Mouse (Mus musculus) liver, embryonic 14.5 days (tissue): ENCODE results near the gene Gm45808. TPM values are rescaled to one million over a fixed set of nuclear protein-coding genes. Genes with fewer than 3 reads are reported as not detected.
A peak's percentile ranks its signal among the peaks of the same experiment; 100 is the strongest.
"Not testable (repeated sequence)": the region's sequence is repeated elsewhere in the genome, so short reads cannot be mapped to it uniquely, and the experiment has no call there.

ENCODE experiments used
- ATAC-seq: fragments of 200-750 bp; cut with Nextera tagmentation; 2 replicates; pipeline ENCODE4 v1.8.0; 2017; ENCODE audit warnings: moderate number of reproducible peaks, mild to moderate bottlenecking, moderate library complexity; ENCODE audit not compliant: insufficient read depth
- DNase-seq, 3 experiments: peaks; one replicate each; pipeline ENCODE4 v3.0.0-alpha.2; 2012 to 2013; ENCODE audit warnings: low read depth in 3 of 3, low spot score in 3 of 3
- H3K27ac ChIP-seq: fragments of 300-500 bp; sonication (generic); 2 replicates; pipeline ENCODE4 v1.5.1; 2014; ENCODE audit warnings: moderate library complexity, mild to moderate bottlenecking, control low read depth, inconsistent platforms
- H3K27me3 ChIP-seq: fragments of 300-500 bp; sonication (generic); 2 replicates; pipeline ENCODE4 v1.6.1; 2014; ENCODE audit warnings: mild to moderate bottlenecking, low read length, moderate library complexity; ENCODE audit not compliant: control insufficient read depth, insufficient read depth
- H3K36me3 ChIP-seq: fragments of 300-500 bp; sonication (generic); replicated peaks from 2 replicates; pipeline ENCODE4 v1.6.1; 2014; ENCODE audit warnings: low read depth; ENCODE audit not compliant: control insufficient read depth, insufficient read depth
- H3K4me1 ChIP-seq, 2 experiments: fragments of 200-500 bp in 1 of 2; fragments of 300-500 bp in 1 of 2; sonication (generic) in 1 of 2; replicated peaks; 2 replicates each; pipeline ENCODE4 v1.6.1; 2012 to 2014; ENCODE audit warnings: antibody characterized with exemption in 1 of 2, inconsistent platforms in 1 of 2, low read length in 1 of 2; ENCODE audit not compliant: control insufficient read depth in 2 of 2, insufficient read depth in 2 of 2
- H3K4me2 ChIP-seq: fragments of 300-500 bp; sonication (generic); 2 replicates; pipeline ENCODE4 v1.6.1; 2014; ENCODE audit warnings: low read depth, mild to moderate bottlenecking, control low read depth, moderate library complexity
- H3K4me3 ChIP-seq, 2 experiments: fragments of 200-500 bp in 1 of 2; fragments of 300-500 bp in 1 of 2; sonication (generic) in 1 of 2; 2 replicates each; pipeline ENCODE4 v1.5.1; 2012 to 2014; ENCODE audit warnings: low read depth in 2 of 2, low read length in 2 of 2, mild to moderate bottlenecking in 2 of 2, control low read depth in 1 of 2, inconsistent platforms in 1 of 2, moderate library complexity in 1 of 2; ENCODE audit not compliant: insufficient read depth in 1 of 2
- H3K9ac ChIP-seq: fragments of 300-500 bp; sonication (generic); replicated peaks from 2 replicates; pipeline ENCODE4 v1.6.1; 2014; ENCODE audit warnings: mild to moderate bottlenecking, control low read depth, moderate library complexity
- H3K9me3 ChIP-seq: fragments of 300-500 bp; sonication (generic); 2 replicates; pipeline ENCODE4 v1.6.1; 2016; ENCODE audit warnings: low read length, mixed read lengths; ENCODE audit not compliant: control insufficient read depth
- CTCF ChIP-seq: IDR thresholded peaks from 2 replicates; pipeline ENCODE4 v1.5.1; 2016; ENCODE audit warnings: antibody characterized with exemption, low read depth, control low read depth
- EP300 ChIP-seq: IDR thresholded peaks from 2 replicates; pipeline ENCODE4 v1.6.1; 2016; ENCODE audit warnings: antibody characterized with exemption, low read depth
- WGBS: fragments of 180-500 bp; shearing (Covaris S2); extraction: QIAGEN DNeasy Blood & Tissue Kit; methylation state at CpG from one replicate; pipeline ENCODE4 v1.1.7; 2014; ENCODE audit not compliant: insufficient replicate concordance; 5-methylcytosine and 5-hydroxymethylcytosine counted together
- polyA plus RNA-seq, 2 experiments: library from polyadenylated mRNA; depleted of rRNA in 1 of 2; stranded (reverse) in 1 of 2; unstranded in 1 of 2; fragments of >200 nt; fragmentation: Nextera tagmentation in 1 of 2; extraction: Ambion mirVana in 1 of 2; gene quantifications; 2 replicates each; pipeline versions ENCODE4 v1.2.1 to v1.2.3; 2012 to 2014

Gm45808 gene
- polyA plus RNA-seq, 2 experiments, result not detected

DNA sequence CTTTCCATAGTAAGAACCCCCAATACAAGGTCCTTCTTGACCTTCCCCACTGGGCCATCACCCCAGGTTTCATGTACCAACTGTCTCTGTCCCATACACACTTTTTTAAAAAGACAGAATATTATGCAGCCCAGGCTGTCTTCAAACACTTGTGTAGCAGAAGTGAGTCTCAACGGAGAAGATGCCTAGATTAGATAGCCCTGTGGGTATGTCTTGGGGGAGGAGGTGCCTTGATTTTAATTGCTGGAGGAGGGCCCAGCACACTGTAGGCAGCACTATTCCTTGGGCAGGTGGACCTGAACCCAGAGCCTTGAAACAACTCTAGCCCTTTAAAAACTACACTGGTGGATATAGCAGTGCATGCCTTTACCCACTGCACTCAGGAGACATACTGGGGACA, 4.4 kb downstream of the Gm45808 start:
- Histone ChIP-seq H3K27me3 (no peaks in the 10 kb centered on the region), H3K4me1 (peaks cover 10 to 20% of the 10 kb centered on the region in 2 experiments; a peak in 3 of 4 replicates), H3K36me3 (no peaks in the 10 kb centered on the region), H3K4me2 (no peak overlapping the region), H3K4me3 (no peak overlapping the region), H3K27ac (no peak overlapping the region), H3K9ac (no peak overlapping the region), H3K9me3 (no peaks in the 10 kb centered on the region)
- no peak for DNase-seq
- WGBS, result 9% methylated on average over 1 of the region's 1 CpGs
- TF ChIP-seq EP300 (no peak), CTCF (no peak)
- no peak for ATAC-seq

DNA sequence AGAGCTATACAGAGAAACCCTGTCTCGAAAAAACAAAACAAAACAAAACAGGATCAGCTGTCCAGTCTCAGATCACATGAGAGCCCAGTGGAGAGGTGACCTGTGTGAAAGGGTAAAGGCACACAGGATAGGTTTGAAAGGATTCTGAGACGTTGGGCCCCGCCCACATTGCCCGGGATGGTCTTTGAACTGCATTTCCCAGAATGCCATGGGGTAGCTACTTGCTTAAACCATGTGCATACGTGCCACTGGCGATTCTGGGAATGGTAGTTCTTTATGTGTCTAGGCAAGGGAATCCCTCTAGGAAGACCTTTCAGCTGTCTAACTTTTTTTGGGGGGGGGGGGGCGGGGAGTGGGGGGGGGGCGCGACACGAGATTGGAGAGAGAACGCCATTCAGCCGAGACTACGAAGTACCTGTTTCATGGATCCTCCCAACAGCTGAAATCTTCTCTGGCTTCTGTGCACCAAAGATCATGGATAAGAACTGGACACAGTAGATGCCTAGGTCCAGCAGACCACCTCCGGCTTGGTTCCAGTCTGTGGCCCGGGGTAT, 5.2 kb downstream of the Gm45808 start, which contains the start of gene Tulp2:
TSS of gene Tulp2 (plus strand) at position 504 of the 554 bp plus-strand sequence.
- Histone ChIP-seq H3K4me3 (no peak within 1 kb of the TSS), H3K36me3 (no peaks in the 10 kb centered on the region), H3K9me3 (no peaks in the 10 kb centered on the region), H3K4me1 (peaks cover 7 to 15% of the 10 kb centered on the region in 2 experiments; a peak in 3 of 4 replicates), H3K9ac (no peak within 1 kb of the TSS), H3K27ac (no peak within 1 kb of the TSS), H3K27me3 (no peaks in the 10 kb centered on the region), H3K4me2 (no peak within 1 kb of the TSS)
- peak; percentile 72 for ATAC-seq
- DNase-seq, result peak in 1 of 3 experiments; percentile 51
- no peak for TF ChIP-seq EP300
- TF ChIP-seq CTCF, result no peak
- 34% methylated on average over 15 of the region's 15 CpGs for WGBS

DNA sequence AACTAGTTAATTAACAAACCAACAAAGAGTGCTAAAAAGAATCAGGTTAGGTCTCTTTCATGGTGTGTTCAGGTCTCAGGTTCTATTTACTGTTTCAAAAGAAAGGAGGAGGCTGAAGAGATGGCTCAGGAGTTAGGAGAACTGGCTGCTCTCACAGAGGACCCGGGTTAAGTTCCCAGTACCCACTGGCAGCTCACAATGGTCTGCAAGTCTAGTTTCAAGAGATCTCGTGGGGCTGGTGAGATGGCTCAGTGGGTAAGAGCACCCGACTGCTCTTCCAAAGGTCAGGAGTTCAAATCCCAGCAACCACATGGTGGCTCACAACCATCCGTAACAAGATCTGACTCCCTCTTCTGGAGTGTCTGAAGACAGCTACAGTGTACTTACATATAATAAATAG, 6.3 kb downstream of the Gm45808 start:
- H3K9ac ChIP-seq, H3K4me2 ChIP-seq, H3K27me3 ChIP-seq, ATAC-seq, H3K36me3 ChIP-seq, H3K27ac ChIP-seq, H3K4me3 ChIP-seq, DNase-seq, H3K9me3 ChIP-seq: not testable (repeated sequence)
- H3K4me1 ChIP-seq, result peaks cover 7 to 17% of the 10 kb centered on the region in 2 experiments
- 66% methylated on average over 3 of the region's 4 CpGs for WGBS

DNA sequence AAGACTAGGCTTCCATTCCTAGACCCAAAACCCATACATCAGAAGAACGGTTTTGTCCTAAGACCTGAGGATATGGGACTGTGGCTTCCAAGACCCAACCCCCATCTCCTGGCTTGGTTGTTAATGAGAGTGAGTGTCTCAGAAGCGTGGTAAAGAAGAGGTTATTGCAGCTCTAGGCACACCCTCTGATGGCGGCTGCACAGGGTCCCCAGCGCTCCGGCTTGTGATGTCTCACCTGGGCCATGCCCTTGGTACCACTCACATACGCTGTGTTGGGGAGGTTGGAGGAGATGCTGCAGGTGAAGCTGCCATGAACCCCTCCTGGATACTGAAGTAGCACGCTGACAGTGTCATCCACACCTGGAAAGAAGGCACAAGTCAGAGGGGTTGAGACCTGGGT, 7.8 kb downstream of the Gm45808 start:
- Histone ChIP-seq H3K27me3 (no peaks in the 10 kb centered on the region), H3K4me2 (no peak overlapping the region), H3K9ac (no peak overlapping the region), H3K36me3 (no peaks in the 10 kb centered on the region), H3K4me1 (peaks cover 10 to 22% of the 10 kb centered on the region in 2 experiments), H3K9me3 (no peaks in the 10 kb centered on the region), H3K27ac (no peak overlapping the region), H3K4me3 (no peak overlapping the region)
- 87% methylated on average over 7 of the region's 7 CpGs for WGBS
- TF ChIP-seq EP300 (no peak), CTCF (no peak)
- ATAC-seq, result no peak
- no peak for DNase-seq

DNA sequence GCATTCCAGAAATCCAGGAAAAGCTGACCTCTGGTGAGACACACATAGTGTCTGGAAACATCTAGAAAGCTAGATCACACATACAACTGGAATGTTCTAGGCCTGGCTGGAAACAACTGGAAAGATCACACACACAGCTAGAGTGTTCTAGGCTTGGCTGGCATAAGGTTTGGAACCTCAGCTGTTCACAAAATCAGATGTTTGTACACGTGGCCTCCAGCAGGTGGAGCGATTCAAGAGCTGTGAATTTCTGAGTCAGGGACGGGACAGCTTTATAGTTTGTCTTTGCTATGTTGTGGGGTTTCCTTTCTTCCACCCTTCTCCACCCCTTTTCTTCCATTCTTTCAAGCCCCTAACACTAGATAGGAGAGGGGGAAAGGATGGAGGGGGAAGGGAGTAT, 9.6 kb downstream of the Gm45808 start:
- ATAC-seq (no peak), DNase-seq (no peak)
- peaks cover 7 to 17% of the 10 kb centered on the region in 2 experiments for H3K4me1 ChIP-seq
- TF ChIP-seq CTCF (peak; percentile 85), EP300 (no peak)
- H3K9me3 ChIP-seq, result no peaks in the 10 kb centered on the region
- no peaks in the 10 kb centered on the region for H3K36me3 ChIP-seq
- 11% methylated on average over 3 of the region's 3 CpGs for WGBS
- H3K4me3 ChIP-seq, result no peak overlapping the region
- no peak overlapping the region for H3K4me2 ChIP-seq
- no peak overlapping the region for H3K9ac ChIP-seq
- H3K27me3 ChIP-seq, result no peaks in the 10 kb centered on the region
- H3K27ac ChIP-seq, result no peak overlapping the region
